11 mouse cellular contexts compared by ENCODE assay signal in genomic region chr6:50180189-50180588, GRCm38 (mm10).
DNase-seq lines count a peak whose midpoint lies in the region; ATAC-seq and TF ChIP-seq lines count a peak whose summit lies in the region.
"Had no signal": no experiment of that assay in that cellular context is flagged by ENCODE, and none has a peak within 500 bp of the region (broad histone marks: within the 10 kb centered on the region; RNA-seq: fewer than 3 reads in every experiment).

No protein-coding gene starts in this region.

- H3K36me3 ChIP-seq in CH12.LX (replicated peaks in 1 of 2; ENCODE audit: control insufficient read depth in 1 of 2, insufficient read depth in 1 of 2, low read length in 1 of 2), result peaks cover 11 to 57% of the 10 kb centered on the region in 2 experiments

- intact Hi-C loops in gastrocnemius, postnatal 14 days (cut with DNase I; ENCODE audit: low total_unique reads), result no loop called here
- intact Hi-C loops in left cerebral cortex, postnatal 14 days (cut with DNase I), result loop anchor here (2.0 to 10.0 kb wide), 4 partner anchors 71 to 665 kb away; no protein-coding TSS in a partner anchor

- dilution Hi-C loops in CH12.LX (cut with MboI; ENCODE audit: extremely low pct_ligation_motif_present, extremely low pct_unique_long_range_greater_than_20kb, low sequenced_read_pairs), result no loop called here

- no peak for TF ChIP-seq EP300 in CH12.LX (IDR thresholded peaks at IDR 0.05; ENCODE audit: low read length)

- no peak overlapping the region for H3K4me3 ChIP-seq in CH12.LX (replicated peaks in 1 of 3; ENCODE audit: low read depth in 2 of 3, low read length in 2 of 3, poor library complexity in 1 of 3)
- H3K4me3 ChIP-seq: erythroblast, embryonic 14.5 days; heart, embryonic 13.5 days had no signal

- DNase-seq in gastrocnemius, adult 18-20 months (ENCODE audit: low spot score), result peak; percentile 21
- DNase-seq in gastrocnemius, postnatal 14 days, result no peak
- peak; percentile 11 to 26 for DNase-seq in left cerebral cortex, postnatal 14 days (ENCODE audit: low spot score in 2 of 2)
- DNase-seq in left cerebral cortex, adult 11 months (ENCODE audit: low spot score), result no peak
- no peak for DNase-seq in CH12.LX (ENCODE audit: extremely low read depth)
- DNase-seq in induced T-regulatory cell, adult 2 months (ENCODE audit: low read depth), result peak; percentile 56
- no peak for DNase-seq in natural killer cell, adult 2 months (ENCODE audit: low spot score in 2 of 2)
- DNase-seq: layer of hippocampus, postnatal 36 days had no signal

- in situ Hi-C loops in CH12.LX (cut with MboI; ENCODE audit: low pct_ligation_motif_present, low pct_unique_long_range_greater_than_20kb, low sequenced_read_pairs), result loop anchor here (10.0 kb wide), 1 partner anchor 65 kb away; the partner anchor contains the start of gene Mpp6

- no peaks in the 10 kb centered on the region; a peak in 2 of 4 replicates for H3K4me1 ChIP-seq in CH12.LX (ENCODE audit: control insufficient read depth in 1 of 2, insufficient read depth in 2 of 2)

- TF ChIP-seq CTCF in CH12.LX (conservative IDR thresholded peaks at IDR 0.05 in 1 of 2, IDR thresholded peaks at IDR 0.05 in 1 of 2; ENCODE audit: low read depth in 2 of 2, low read length in 2 of 2), result peak in 1 of 2 experiments; percentile 60; a peak in 2 of 4 replicates

- no peaks in the 10 kb centered on the region for H3K27me3 ChIP-seq in CH12.LX (replicated peaks)
- H3K27me3 ChIP-seq: heart, embryonic 13.5 days had no signal

- no peaks in the 10 kb centered on the region for H3K9me3 ChIP-seq in CH12.LX (replicated peaks; ENCODE audit: low read length)
- H3K9me3 ChIP-seq: heart, embryonic 13.5 days had no signal

- H3K4me2 ChIP-seq in CH12.LX (ENCODE audit: insufficient read depth, low read depth, poor library complexity, severe bottlenecking), result no peak overlapping the region
- H3K4me2 ChIP-seq: heart, embryonic 13.5 days had no signal

- no peaks in the 10 kb centered on the region for H3K79me2 ChIP-seq in CH12.LX (replicated peaks; ENCODE audit: control insufficient read depth, extremely low read depth, insufficient read depth, poor library complexity, severe bottlenecking)

- H3K27ac ChIP-seq in CH12.LX (ENCODE audit: insufficient read depth, low read depth), result no peak overlapping the region
- H3K27ac ChIP-seq: heart, embryonic 13.5 days had no signal

- H3K9ac ChIP-seq in CH12.LX (ENCODE audit: insufficient read depth, low read depth), result no peak overlapping the region
- H3K9ac ChIP-seq: heart, embryonic 13.5 days had no signal

- peak; percentile 67 for TF ChIP-seq RAD21 in CH12.LX (IDR thresholded peaks at IDR 0.05; ENCODE audit: low read depth, low read length)

- ATAC-seq in inflammation-experienced regulatory T-cells, adult 6 months, result no peak

- TF ChIP-seq POLR2A in CH12.LX (IDR thresholded peaks at IDR 0.05; ENCODE audit: low read depth, low read length), result no peak

TF ChIP-seq in CH12.LX, 34 proteins besides CTCF, POLR2A, EP300 and RAD21:
- TF ChIP-seq JUN (IDR thresholded peaks at IDR 0.05; ENCODE audit: insufficient read depth, low read depth, low read length), result no peak
- TF ChIP-seq SMC3 (IDR thresholded peaks at IDR 0.05; ENCODE audit: low read depth, low read length), result peak; percentile 44

Comparison
In these comparisons a context has a peak if more than half of its experiments do, and no peak if none do; other contexts are left out.
1. DNase-seq: peak in gastrocnemius, adult 18-20 months (single experiment), left cerebral cortex, postnatal 14 days (2 of 2) and induced T-regulatory cell, adult 2 months (single experiment); none in gastrocnemius, postnatal 14 days (single experiment), left cerebral cortex, adult 11 months (single experiment), CH12.LX (single experiment) and natural killer cell, adult 2 months (0 of 2).